Mouse (Mus musculus) heart, postnatal 0 days (tissue): ENCODE results near the gene Zfp449.

Experiments used
- CTCF ChIP-seq: IDR thresholded peaks from 2 replicates; pipeline ENCODE4 v1.5.1; 2016; ENCODE audit warnings: antibody characterized with exemption, control low read depth, low read depth
- EP300 ChIP-seq: IDR thresholded peaks from 2 replicates; pipeline ENCODE4 v1.6.1; 2016; ENCODE audit warnings: antibody characterized with exemption, low read depth

DNA sequence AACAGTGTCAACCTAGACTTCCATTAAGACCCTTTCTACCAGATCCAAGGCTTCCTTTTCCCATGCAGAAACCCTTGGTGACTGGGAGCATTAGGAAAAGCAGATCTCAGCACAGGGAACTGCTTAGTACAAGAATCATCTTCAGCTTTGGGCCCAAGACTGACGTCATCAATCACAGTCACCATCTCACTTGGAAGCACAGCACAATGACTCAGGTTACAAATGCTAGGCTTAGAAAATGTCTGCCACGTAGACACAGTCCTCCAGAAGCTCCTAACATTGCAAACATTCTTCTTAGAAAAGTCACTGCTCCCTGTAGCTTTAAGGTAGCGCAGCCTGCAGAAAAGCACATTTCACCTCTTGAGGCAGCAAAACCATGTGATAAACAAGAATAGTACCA is 14.2 kb upstream of the Zfp449 start:
- TF ChIP-seq CTCF: no peak
- TF ChIP-seq EP300: no peak
